Mouse (Mus musculus): Measurements from ENCODE around the gene Grin2d. TPM values are rescaled to one million over a fixed set of nuclear protein-coding genes. Genes with fewer than 3 reads are reported as not detected.

The Grin2d gene
- polyA plus RNA-seq, 1 experiment from 2014 or later: 0.13 TPM

- no peak for DNase-seq (ENCODE audit: low spot score)
Observed at GRCm38 (mm10) chr7:45809276-45810075, 68.7 kb downstream of the Grin2d start.

GRCm38 (mm10) chr7:45808471-45808870, 69.7 kb downstream of the Grin2d start:
- no peak for DNase-seq (ENCODE audit: low spot score)

DNA sequence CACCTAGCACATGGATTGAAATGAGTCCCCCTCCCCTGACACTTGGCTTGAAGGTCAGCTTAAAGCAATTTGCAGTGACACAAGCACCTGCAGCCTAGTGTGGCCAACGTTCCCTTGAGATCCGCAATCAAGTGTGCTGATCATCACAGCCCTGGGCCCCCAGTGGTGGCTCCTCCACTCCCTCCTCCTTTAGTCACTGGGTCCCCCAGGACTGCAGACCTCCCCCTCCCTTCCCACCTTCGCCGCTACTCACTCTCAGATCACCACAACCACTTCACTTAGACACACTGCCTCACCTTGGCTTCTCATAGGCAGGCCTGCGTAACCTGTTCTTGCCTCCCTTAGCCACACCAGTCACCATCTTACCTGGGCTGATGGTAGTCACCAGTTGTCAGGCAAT, 72.2 kb downstream of the Grin2d start:
- no peak for DNase-seq (ENCODE audit: low spot score)

GRCm38 (mm10) chr7:45802551-45802950, 75.6 kb downstream of the Grin2d start:
- no peak for DNase-seq (ENCODE audit: low spot score)

DNA sequence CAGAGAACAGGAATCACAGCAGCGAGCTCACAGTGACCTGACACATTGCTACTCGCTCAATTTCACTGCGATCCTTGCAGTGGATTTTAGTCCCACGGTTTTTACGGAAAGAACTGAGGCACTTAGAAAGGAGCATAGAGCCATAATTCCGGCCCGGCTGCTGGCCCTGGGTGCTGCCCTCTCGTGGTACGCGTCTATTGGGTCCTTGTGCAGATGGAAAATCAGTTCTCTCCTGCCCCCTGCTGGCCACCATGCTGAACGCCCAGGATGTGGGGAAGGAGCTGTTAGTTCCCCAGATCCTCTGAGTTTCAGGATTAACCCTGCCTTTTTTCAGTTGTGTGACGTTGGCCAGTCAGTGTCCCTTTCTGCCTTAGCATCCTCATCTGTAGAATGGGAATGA, 76.8 kb downstream of the Grin2d start:
- peak; percentile 90 for DNase-seq (ENCODE audit: low spot score)

DNA sequence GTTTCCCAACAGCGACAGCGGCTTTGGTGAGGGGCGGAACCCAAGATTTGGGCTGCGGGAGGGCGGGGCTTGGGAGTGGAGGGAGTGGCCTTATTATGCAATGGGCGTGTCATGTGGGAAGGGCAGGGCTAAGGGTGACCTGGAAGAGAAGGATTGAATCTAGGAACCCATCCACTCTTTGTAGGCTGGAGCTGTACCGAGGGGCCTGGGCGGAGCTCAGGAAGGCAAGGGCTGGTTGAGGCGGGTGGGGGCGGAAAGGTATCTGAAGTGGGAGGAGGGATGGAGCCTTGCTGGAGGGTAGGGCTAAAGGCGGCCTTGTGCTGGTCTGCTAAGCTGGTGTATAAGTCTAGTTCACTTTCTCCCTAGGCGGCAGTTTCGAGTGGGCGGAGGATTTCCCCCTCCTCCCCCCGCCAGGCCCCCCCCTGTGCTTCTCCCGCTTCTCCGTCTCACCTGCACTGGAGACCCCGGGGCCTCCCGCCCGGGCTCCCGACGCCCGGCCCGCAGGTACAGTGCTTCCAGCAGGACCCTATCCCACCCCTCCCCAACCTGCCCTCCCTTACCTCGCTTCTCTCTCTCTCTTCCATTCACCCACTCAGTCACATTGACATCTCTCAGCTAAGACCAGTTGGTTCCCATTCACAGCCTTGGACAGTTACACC, 77.5 kb downstream of the Grin2d start:
- peak; percentile 47 for DNase-seq (ENCODE audit: low spot score)

- DNase-seq (ENCODE audit: low spot score): no peak
Observed at GRCm38 (mm10) chr7:45800001-45800400, 78.2 kb downstream of the Grin2d start.

GRCm38 (mm10) chr7:45798931-45799330, 79.2 kb downstream of the Grin2d start:
- no peak for DNase-seq (ENCODE audit: low spot score)

DNA sequence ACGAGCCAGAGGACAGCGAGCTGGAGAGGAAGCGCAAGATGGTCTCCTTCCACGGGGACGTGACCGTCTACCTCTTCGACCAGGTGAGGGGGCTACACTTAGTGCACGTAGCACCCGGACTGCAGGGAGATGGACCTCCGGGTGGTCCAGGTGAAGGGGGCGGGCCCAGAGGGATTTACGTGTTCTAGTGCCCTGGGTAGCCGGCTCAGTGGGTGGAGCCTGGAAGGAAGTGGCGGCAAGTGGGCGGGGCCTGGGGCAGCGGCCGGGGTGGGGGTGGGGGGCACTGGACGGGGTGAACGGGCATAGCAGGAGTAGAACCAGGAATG, 79.7 kb downstream of the Grin2d start:
- DNase-seq (ENCODE audit: low spot score): peak; percentile 35

DNA sequence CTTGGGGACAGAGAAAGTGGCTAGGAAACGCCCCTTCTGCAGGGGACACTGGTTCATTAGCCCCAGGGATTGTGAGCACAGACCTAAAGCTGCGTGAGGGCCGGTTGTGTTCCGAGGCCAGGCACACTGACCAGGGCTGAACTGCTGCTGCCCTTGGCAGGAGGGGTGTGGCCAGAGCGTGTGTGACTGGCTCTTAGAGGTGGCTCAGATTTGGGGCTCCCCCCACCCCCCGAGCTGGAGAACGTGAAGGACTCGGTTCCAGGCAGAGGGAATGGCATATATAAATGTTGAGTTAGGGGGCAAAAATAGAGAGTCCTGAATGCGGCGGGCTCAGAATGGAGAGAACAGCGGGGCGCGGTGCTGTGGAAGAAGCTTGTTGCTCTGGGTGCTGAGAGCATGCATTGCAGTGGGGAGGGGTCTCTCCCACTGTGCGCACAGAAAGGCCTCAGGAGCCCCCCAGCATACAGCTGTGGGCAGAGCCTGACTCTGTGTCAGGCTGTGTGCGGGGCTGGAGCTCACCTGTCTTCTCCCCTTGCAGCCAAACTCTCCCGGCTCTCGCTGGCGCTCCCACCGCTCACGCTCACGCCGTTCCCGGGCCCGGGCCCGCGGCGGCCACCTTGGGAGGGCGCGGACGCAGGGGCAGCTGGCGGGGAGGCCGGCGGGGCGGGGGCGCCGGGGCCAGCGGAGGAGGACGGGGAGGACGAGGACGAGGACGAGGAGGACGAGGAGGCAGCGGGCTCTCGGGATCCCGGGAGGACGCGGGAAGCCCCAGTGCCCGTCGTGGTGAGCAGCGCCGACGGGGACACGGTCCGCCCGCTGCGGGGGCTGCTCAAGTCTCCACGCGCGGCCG, 80.3 kb downstream of the Grin2d start:
- DNase-seq (ENCODE audit: low spot score): no peak

DNA sequence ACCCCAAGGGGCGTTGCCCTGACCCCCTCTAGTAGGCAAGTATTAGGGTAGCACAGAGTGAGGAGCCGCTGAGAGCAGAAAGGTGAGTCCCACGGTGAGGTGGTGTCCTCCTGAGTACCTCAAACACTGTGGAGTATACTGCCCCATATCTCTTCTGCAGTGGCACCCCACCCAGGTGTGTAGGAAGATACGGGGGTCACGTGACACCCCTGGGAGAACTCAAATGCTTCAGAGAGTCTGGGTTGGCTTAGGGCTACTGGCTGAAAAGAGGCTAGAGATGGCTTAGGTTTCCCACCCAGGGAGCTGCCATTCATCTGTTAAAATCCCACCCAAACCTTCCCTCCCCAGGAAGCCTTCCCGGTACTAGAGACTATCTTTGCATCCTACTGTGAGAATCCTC, 81.2 kb downstream of the Grin2d start:
- DNase-seq (ENCODE audit: low spot score): no peak

DNA sequence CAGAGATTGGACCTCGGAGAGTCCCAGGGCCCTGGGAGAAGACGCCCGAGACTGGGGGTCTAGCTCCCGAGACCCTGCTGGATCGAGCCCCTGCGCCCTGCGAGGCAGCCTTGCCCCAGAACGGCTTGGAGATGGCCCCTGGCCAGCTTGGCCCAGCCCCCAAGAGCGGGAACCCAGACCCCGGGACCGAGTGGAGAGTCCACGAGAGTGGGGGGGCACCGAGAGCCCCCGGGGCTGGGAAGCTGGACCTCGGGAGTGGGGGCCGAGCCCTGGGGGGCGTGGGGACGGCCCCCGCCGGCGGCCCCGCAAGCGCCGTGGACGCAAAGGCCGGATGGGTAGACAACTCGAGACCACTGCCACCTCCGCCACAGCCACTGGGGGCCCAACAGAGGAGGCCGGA, 83.2 kb downstream of the Grin2d start:
- DNase-seq (ENCODE audit: low spot score): no peak

DNA sequence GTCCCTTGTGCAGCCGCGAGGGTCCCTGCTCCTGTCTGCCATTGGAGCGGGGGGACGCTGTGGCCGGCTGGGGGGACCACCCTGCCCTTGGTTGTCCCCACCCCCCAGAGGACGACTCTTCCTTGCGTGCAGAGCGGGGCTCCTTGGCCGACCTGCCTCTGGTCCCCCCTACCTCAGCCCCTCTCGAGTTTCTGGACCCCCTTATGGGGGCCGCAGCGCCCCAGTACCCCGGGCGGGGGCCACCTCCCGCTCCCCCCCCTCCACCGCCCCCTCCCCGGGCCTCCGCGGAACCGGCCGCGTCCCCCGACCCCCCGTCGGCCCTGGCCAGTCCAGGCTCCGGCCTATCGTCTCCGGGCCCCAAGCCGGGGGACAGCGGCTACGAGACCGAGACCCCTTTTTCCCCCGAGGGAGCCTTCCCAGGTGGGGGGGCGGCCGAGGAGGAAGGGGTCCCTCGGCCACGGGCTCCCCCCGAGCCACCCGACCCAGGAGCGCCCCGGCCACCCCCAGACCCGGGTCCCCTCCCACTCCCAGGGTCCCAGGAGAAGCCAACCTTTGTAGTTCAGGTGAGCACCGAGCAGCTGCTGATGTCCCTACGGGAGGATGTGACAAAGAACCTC, 84.1 kb downstream of the Grin2d start:
- DNase-seq (ENCODE audit: low spot score): no peak

DNA sequence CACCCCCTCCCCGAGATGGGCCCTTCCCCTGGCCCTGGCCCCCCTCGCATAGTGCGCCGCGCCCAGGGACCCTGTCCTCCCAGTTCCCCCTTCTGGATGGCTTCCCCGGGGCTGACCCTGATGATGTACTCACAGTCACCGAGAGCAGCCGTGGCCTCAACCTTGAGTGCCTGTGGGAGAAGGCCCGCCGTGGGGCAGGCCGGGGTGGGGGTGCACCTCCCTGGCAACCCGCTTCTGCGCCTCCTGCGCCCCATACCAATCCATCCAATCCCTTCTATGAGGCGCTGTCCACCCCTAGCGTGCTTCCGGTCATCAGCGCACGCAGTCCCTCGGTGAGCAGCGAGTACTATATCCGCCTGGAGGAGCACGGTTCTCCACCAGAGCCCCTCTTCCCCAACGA, 84.9 kb downstream of the Grin2d start:
- no peak for DNase-seq (ENCODE audit: low spot score)

- DNase-seq (ENCODE audit: low spot score): no peak
Observed at GRCm38 (mm10) chr7:45791756-45792490, 86.3 kb downstream of the Grin2d start.

DNA sequence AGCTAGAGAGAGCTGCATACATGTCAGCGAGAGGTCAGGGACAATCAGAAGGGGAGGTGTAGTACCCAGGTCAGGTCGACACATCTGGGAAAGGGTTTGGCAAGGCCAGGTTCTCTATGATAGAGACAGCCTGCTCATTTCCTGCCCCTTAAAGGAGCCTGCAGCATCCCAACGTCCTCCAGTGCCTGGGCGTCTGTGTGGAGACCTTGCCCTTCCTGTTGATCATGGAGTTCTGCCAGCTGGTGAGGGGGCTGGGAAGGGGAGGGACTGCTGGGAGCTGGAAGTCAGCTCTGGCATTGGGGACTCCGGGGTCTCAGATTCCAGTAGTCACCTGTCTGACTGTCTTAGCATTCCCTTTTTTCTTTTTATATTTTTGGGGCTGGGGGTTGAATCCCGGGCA, 87.5 kb downstream of the Grin2d start:
- no peak for DNase-seq (ENCODE audit: low spot score)

DNA sequence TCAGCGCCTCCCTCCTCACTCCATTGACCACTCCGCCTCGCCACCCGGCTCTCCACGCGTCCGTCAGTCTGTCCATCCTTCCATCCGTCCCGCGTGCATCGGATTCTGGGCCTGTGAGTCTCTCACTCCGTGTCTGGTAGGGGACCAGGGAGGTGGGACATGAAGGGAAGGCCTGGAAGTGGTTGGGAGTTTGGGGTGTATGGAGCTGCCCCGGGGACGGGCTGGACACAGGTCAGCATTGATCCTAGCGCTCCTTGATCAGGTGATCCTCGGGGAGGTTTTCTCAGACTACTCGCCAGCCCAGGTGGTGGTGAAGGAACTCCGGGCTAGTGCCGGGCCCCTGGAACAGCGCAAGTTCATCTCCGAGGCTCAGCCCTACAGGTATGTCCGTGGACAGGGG, 90.5 kb downstream of the Grin2d start:
- DNase-seq (ENCODE audit: low spot score): no peak

DNA sequence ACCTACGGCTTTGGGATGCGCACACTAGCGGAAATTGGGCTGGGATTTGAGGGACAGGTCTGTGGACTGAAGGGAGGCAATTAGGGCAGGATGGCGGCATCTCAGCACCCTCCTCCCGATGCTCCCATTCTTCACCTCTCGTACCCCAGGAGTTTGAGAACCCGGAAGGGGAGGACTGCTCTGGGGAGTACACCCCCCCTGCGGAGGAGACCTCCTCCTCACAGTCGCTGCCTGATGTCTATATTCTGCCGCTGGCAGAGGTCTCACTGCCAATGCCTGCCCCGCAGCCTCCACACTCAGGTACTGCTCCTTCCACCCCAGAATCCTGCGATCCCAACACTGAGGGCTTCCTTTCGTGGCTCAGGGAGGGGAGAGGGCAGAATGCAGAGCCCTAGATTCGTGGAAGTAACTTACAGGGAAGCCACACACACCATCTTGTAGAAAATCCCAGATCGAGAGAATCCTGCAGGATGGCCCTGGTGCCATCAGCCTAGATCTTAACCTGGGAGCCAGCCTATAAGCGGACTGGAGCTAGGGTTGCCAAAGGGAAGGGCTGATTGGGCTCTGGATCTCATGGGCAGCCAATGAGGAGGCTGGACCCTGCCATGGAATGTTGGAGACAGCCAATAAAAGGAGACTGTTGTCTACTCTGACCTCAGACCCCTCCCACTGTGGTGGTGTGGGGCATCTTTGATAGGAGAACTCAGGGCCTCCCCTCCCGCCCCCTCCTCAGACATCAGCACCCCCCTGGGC, 91.3 kb downstream of the Grin2d start:
- no peak for DNase-seq (ENCODE audit: low spot score)

DNA sequence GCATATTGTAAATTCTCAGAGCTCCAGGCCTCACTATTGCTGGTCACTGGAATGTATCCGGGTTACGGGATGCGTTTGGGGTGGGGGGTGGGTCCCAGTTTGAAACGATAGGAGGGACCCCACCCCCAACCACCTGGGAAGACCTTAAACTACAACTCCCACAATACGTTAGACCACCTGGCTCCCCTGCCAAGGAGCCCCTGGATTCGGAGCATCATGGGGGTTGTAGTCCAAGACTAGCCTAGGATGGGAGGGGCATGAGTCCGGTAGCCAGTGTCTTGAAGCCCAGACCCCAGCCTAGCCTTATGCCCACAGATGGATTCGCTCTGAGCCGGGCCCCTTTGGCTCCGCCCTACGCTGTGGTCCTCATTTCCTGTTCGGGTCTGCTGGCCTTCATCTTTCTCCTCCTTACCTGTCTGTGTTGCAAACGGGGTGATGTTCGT, 92.0 kb downstream of the Grin2d start:
- DNase-seq (ENCODE audit: low spot score): peak; percentile 45

Data from thymus, postnatal 0 days (tissue).